Mouse (Mus musculus) limb, embryonic 14.5 days (tissue): ENCODE measurements around the gene Mcm6. TPM values are rescaled to one million over a fixed set of nuclear protein-coding genes. Genes with fewer than 3 reads are reported as not detected.

Experiments
- ATAC-seq: fragments of 200-750 bp; cut with Nextera tagmentation; 2 replicates; pipeline ENCODE4 v1.8.0; 2017; ENCODE audit warnings: low read depth, moderate number of reproducible peaks, moderate TSS enrichment; ENCODE audit not compliant: low FRiP score
- DNase-seq: peaks from one replicate; pipeline ENCODE4 v3.0.0-alpha.2; 2015; ENCODE audit warnings: low spot score
- H3K27ac ChIP-seq: fragments of 300-500 bp; sonication (generic); replicated peaks from 2 replicates; pipeline ENCODE4 v1.5.1; 2014; ENCODE audit warnings: low read depth, mild to moderate bottlenecking, low read length, moderate library complexity, mixed read lengths
- H3K27me3 ChIP-seq: fragments of 300-500 bp; sonication (generic); 2 replicates; pipeline ENCODE4 v1.6.1; 2014; ENCODE audit warnings: low read length, mixed read lengths; ENCODE audit not compliant: control insufficient read depth, insufficient read depth
- H3K36me3 ChIP-seq: fragments of 300-500 bp; sonication (generic); 2 replicates; pipeline ENCODE4 v1.6.1; 2014; ENCODE audit warnings: mild to moderate bottlenecking, low read length, moderate library complexity, mixed read lengths; ENCODE audit not compliant: control insufficient read depth, insufficient read depth
- H3K4me1 ChIP-seq: fragments of 300-500 bp; sonication (generic); 2 replicates; pipeline ENCODE4 v1.6.1; 2014; ENCODE audit warnings: antibody characterized with exemption, low read length, mixed read lengths; ENCODE audit not compliant: control insufficient read depth, insufficient read depth
- H3K4me2 ChIP-seq: fragments of 300-500 bp; sonication (generic); replicated peaks from 2 replicates; pipeline ENCODE4 v1.6.1; 2014; ENCODE audit warnings: low read depth, mild to moderate bottlenecking, low read length, moderate library complexity; ENCODE audit not compliant: severe bottlenecking
- H3K4me3 ChIP-seq: fragments of 300-500 bp; sonication (generic); replicated peaks from 2 replicates; pipeline ENCODE4 v1.5.1; 2014; ENCODE audit warnings: low read length
- H3K9ac ChIP-seq: fragments of 300-500 bp; sonication (generic); 2 replicates; pipeline ENCODE4 v1.6.1; 2014; ENCODE audit warnings: mild to moderate bottlenecking, low read depth, low read length, moderate library complexity; ENCODE audit not compliant: severe bottlenecking
- H3K9me3 ChIP-seq: fragments of 300-500 bp; sonication (generic); 2 replicates; pipeline ENCODE4 v1.6.1; 2016; ENCODE audit warnings: low read length; ENCODE audit not compliant: control insufficient read depth
- POLR2A ChIP-seq: fragments of 200-500 bp; IDR thresholded peaks from 2 replicates; pipeline ENCODE4 v1.8.0; 2012; ENCODE audit warnings: inconsistent platforms, mild to moderate bottlenecking, moderate library complexity, borderline replicate concordance; ENCODE audit not compliant: insufficient read depth, insufficient read length; ENCODE audit errors: extremely low read depth
- WGBS: fragments of 180-500 bp; shearing (Covaris S2); extraction: QIAGEN DNeasy Blood & Tissue Kit; methylation state at CpG from one replicate; pipeline ENCODE4 v1.1.7; 2014; 5-methylcytosine and 5-hydroxymethylcytosine counted together
- polyA plus RNA-seq, 2 experiments: library from polyadenylated mRNA; depleted of rRNA in 1 of 2; stranded (reverse) in 1 of 2; unstranded in 1 of 2; fragments of >200 nt; fragmentation: Nextera tagmentation in 1 of 2; extraction: Ambion mirVana in 1 of 2; gene quantifications; 2 replicates each; pipeline versions ENCODE4 v1.2.1 to v1.2.3; 2012 to 2014

Gene Mcm6
- polyA plus RNA-seq (2012; rRNA removed) (124 and 126 TPM in 2 replicates), polyA plus RNA-seq (2014; fragmentation: Nextera tagmentation; extraction: Ambion mirVana) (193 and 207 TPM in 2 replicates)

DNA sequence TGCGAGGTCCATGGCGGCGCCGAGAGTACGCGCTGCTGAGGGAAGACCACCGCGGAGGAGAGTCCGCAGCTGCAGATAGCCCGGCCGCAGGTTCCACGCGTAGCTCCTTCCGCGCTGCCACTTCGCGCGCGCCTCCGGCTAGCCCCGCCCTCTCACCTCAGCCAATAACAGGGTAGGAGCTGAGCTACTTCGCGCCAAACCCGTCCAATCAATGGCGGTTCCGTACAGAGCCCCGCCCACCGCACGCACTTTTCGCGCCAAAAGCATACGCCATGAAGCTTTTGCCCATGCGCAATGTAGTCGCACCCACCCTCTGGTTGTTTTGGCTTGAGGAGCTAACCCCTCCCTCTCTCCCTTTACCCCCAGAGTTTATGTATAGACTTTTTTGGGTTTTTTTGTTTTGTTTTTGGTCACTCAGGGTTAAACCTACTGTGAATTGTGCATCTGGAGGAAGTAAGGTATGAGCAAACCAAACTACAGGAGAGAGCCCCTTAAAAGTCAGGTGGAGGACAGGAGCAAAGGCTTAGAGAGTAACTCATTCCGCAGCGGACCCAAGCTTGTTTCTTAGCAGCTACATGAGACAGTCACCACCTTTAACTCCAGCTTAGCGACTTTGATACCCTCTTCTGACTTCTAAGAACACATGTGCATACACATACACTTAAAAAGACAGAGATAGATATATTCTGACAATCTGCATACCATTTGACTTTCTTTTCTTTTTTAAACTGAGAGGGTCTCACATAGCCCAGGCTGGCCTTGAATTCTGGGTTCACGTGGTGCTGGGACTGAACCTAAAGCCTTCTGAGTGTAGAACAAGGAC, at the start of gene Mcm6:
Gene Mcm6 (minus strand): TSS at position 111 of the 823 bp plus-strand sequence.
- Histone ChIP-seq H3K27me3 (no peaks in the 10 kb centered on the region), H3K27ac (peak within 1 kb of the TSS; percentile 94), H3K9me3 (no peaks in the 10 kb centered on the region), H3K36me3 (peaks cover 40% of the 10 kb centered on the region), H3K4me3 (peak within 1 kb of the TSS; percentile 82), H3K4me1 (peaks cover 11% of the 10 kb centered on the region), H3K4me2 (peak within 1 kb of the TSS; percentile 58), H3K9ac (peak within 1 kb of the TSS; percentile 91)
- ATAC-seq (peak; percentile 97), DNase-seq (peak; percentile 97)
- TF ChIP-seq POLR2A = peak; percentile 62; the same call in 1 of the 2 replicates
- WGBS = 7% methylated on average over 36 of the region's 38 CpGs

DNA sequence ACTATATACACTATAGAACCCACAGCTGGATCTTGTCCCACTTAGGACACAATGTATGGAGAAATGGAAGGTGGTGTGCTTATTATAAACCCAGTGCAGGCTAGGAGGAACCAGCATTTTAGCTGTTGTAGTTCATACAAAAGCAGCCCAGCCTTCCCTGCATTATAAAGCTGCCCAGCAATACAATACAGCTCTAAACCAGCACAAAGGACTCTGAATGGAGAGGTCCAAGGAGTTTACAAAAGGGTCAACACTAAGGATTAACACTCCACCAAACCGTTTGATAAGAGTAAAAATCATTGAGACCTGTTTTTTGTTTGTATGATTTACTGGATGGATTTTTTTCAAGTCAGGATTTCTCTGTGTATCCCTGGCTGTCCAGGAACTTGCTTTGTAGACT, 47.4 kb upstream of the Mcm6 start:
- ATAC-seq (no peak), DNase-seq (no peak)
- TF ChIP-seq POLR2A = no peak
- no peaks in the 10 kb centered on the region for H3K27me3 ChIP-seq
- no peak overlapping the region for H3K4me3 ChIP-seq
- H3K27ac ChIP-seq = no peak overlapping the region
- no peaks in the 10 kb centered on the region for H3K9me3 ChIP-seq
- 88% methylated on average over 1 of the region's 1 CpGs for WGBS
- H3K4me1 ChIP-seq = no peaks in the 10 kb centered on the region
- no peak overlapping the region for H3K4me2 ChIP-seq
- peaks cover 23% of the 10 kb centered on the region for H3K36me3 ChIP-seq
- H3K9ac ChIP-seq = no peak overlapping the region

DNA sequence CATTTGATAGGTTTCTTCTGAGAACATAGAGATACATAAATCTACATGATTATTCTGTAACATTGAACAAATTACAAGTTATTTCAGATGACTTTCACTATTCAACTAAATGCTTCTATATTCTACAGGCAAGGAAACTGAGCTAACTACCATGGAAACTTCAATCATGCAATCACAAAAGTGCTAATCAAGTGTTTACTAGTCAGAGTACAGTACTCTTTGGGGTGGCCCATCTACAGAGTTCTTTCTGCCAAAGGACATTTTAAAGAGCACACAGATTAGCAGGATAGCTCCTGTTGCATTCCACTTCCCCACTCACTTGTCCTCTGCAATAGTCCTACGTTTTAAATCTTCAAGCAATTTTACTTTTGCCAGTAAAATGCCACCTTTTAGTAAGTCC, 46.2 kb upstream of the Mcm6 start:
- ATAC-seq = no peak
- H3K9me3 ChIP-seq = no peaks in the 10 kb centered on the region
- H3K9ac ChIP-seq = no peak overlapping the region
- no peak overlapping the region for H3K4me2 ChIP-seq
- no peak for TF ChIP-seq POLR2A
- DNase-seq = no peak
- no peaks in the 10 kb centered on the region for H3K27me3 ChIP-seq
- H3K4me1 ChIP-seq = no peaks in the 10 kb centered on the region
- H3K4me3 ChIP-seq = no peak overlapping the region
- no peak overlapping the region for H3K27ac ChIP-seq
- H3K36me3 ChIP-seq = peaks cover 33% of the 10 kb centered on the region
- 71% methylated on average over 1 of the region's 1 CpGs for WGBS

DNA sequence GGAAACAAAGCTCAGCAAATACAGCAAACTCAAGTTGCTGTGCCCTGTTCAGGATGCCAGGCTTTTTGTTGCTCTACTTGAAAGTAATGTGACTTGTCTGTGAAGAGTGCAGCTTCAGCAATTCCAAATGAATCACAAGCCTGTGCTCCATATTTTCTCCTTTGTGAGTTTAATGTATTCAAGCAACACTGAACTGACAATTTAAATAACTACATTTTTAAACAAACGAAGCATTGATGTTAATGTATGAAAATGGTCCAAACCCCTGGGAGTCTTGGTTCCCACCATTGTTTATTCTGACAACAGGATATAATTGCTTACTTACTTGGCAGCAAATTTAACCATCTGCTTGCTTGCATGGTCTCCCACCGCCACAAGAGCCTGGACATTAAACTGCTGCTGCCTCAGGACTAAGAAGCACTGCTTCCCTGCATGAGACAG, 45.6 kb upstream of the Mcm6 start:
- Histone ChIP-seq H3K27ac (no peak overlapping the region), H3K9ac (no peak overlapping the region), H3K4me3 (no peak overlapping the region), H3K9me3 (no peaks in the 10 kb centered on the region), H3K36me3 (peaks cover 30% of the 10 kb centered on the region), H3K27me3 (no peaks in the 10 kb centered on the region), H3K4me1 (no peaks in the 10 kb centered on the region), H3K4me2 (no peak overlapping the region)
- TF ChIP-seq POLR2A = no peak
- DNase-seq (no peak), ATAC-seq (no peak)
- WGBS = 79% methylated on average over 2 of the region's 2 CpGs

DNA sequence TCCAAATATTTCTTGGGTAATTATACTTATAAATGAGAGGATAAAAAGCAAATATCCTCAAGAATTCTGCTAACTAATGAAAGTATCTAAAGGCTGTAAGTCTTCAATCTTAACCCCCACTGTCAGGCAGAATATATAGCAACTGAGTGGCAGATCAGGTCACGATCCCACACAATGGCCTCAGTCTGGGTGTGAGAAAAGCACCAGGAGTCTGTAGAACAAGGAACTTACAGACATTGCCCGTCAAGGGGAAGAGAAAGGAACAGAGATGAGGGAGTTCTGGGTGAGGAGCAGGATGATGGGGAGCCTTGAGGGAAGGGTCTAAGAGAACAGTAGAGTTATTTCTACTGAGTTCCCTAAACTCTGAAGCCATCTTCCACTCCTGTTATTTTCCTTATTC, 41.5 kb upstream of the Mcm6 start:
- DNase-seq (no peak), ATAC-seq (no peak)
- H3K36me3 ChIP-seq = peaks cover 38% of the 10 kb centered on the region
- H3K4me2 ChIP-seq = no peak overlapping the region
- 79% methylated on average over 2 of the region's 2 CpGs for WGBS
- no peaks in the 10 kb centered on the region; the same call in 1 of the 2 replicates for H3K9me3 ChIP-seq
- TF ChIP-seq POLR2A = no peak
- no peak overlapping the region for H3K9ac ChIP-seq
- no peak overlapping the region for H3K27ac ChIP-seq
- H3K27me3 ChIP-seq = no peaks in the 10 kb centered on the region
- no peaks in the 10 kb centered on the region for H3K4me1 ChIP-seq
- no peak overlapping the region for H3K4me3 ChIP-seq
